Mouse (Mus musculus): ENCODE measurements at regions not wholly inside any gene's neighbourhood (a gene's known extent, or its start where the extent isn't known, plus 50 kb on each side); places are given as distances from the start of the nearest gene placed in this dataset.

DNA sequence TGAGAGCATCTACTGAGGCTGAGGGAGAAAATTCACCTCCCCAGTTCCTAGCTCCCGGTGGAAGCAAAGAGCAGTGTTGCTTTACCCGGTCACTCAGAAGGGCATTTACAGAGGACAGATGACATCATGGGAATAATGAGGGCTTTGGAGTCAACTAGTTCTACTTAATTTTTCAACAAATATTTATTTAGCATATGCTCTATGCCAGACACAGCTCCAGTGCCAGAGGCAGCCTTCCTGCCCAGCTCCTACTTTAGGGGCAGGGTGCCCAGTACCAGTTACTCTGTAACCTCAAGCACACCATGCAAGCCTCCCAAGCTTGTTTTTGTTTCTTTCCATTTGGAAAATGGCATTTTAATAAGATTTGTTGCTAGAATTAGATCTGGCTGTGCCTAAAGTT lies 240.1 kb upstream of the Trib2 start:
- no peak for DNase-seq

GRCm38 (mm10) chr12:16056216-16056615 lies 239.5 kb upstream of the Trib2 start:
- no peak for DNase-seq

GRCm38 (mm10) chr12:16054591-16054990 lies 237.9 kb upstream of the Trib2 start:
- DNase-seq = no peak

DNA sequence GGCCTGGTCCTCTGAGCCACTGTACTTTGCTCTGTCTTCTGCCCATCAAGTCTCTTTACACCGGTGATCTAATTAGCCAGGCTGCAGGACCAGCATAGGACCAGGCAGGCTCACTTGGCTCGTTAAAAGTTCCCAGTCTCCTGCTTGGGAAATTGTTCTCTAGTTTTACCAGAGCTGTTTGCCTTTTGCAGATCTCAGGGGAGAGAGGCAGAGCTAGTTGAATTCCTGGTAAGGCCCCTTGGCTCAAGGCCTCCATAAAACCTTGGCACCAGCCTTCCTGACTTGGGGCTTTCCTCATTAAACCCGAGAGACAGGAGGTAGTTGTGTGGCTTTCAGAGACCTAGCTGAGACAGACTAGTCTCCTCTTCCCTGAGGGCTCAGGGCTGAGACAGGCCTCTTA lies 237.0 kb upstream of the Trib2 start:
- DNase-seq = no peak

- no peak for DNase-seq
Measured at GRCm38 (mm10) chr12:16052998-16053397, 236.3 kb upstream of the Trib2 start.

DNA sequence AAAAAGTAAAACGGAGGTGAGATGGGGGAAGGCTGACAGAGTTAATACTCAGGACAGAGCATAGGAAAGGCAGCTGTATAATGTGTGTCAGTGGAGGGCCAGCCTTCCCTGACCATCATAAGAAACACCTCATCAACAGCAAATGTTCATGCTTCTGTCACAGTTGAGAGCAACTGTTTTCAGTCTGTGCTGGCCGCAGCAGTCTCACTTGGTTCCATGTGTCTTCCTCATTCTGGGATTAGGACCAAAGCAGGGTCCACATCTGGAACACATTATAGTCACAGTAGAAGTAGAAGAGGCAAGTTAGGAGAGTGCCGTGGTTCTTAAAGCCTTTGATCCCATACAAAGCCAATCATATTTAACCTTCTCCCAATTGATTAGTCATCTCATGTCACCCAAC lies 235.6 kb upstream of the Trib2 start:
- DNase-seq = no peak

GRCm38 (mm10) chr12:16051439-16051838 lies 234.7 kb upstream of the Trib2 start:
- DNase-seq = no peak

- DNase-seq = no peak
Measured at GRCm38 (mm10) chr12:16049545-16049944, 232.8 kb upstream of the Trib2 start.

- no peak for DNase-seq
Measured at GRCm38 (mm10) chr12:16046643-16047042, 229.9 kb upstream of the Trib2 start.

GRCm38 (mm10) chr12:16045791-16046494 lies 229.2 kb upstream of the Trib2 start:
- DNase-seq = no peak

DNA sequence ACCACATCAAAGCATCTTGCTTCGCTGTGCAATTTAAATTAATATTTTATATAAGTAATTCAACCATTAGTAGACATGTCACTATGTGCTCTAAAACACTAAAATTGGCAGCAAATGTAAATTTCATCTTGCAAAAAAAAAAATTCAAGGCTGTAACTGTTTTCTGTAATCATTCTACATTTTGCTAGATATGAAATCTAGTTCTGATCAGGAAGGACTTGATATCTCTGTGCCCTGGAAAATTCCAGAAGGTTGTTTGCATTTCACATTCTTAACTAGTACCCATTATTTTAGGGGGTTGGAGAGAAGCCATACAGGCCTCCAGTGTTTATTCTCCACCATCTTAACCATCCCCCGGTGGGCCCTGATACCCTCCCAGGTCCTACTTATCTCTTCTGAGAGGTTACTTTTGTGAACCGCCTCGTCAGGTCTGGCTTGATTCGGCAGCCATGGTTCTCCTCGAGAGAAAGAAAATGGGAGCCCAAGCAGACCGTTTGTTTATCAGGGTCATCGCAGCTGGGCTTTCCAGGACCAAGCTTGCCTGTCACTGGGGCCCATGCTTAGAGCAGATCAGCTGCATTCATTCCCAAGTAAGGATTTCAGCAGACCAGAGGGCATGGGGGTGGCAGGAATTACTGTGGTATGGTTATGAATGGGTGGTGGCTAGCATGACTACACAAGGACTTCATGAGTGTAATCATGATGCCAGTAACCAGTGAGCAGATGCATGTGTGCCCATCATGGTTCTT lies 226.9 kb upstream of the Trib2 start:
- DNase-seq = no peak

DNA sequence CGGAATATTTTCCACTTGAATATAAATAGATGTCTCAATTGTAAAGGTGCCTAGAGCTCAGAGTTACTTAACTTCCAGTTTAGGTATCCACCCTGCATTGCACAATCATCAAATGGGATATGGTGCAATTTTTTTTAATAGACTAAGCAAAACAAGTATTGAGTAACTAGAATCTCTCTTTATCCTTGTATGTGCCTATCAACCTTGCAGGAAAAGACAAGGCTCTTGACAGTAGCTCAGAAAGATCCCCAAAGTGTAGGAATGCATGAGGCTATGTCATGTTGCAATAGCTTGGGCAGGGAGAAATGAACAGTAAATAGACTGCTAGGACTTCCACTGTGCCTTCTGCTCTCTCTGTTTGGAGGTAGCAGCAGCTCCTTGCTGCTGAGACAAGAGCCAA lies 225.6 kb upstream of the Trib2 start:
- DNase-seq = no peak

DNA sequence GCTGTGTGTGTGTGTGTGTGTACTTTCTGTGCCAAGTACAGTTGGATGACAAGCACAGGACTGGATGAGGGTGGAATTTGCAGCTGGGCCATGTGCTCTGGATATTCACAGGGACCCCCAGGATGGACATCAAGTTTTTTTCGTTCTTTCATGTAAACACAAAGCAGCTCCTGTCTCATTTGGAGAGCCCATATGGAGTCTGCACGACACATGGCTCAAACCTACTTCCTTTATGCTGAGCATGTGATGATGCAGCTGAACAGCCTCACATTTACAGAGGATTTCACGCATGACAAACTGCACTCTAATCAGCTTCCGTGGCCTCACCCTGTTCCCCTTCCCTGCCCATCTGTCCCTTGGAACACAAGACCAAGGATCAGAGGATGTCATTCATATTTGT lies 224.4 kb upstream of the Trib2 start:
- DNase-seq = no peak

DNA sequence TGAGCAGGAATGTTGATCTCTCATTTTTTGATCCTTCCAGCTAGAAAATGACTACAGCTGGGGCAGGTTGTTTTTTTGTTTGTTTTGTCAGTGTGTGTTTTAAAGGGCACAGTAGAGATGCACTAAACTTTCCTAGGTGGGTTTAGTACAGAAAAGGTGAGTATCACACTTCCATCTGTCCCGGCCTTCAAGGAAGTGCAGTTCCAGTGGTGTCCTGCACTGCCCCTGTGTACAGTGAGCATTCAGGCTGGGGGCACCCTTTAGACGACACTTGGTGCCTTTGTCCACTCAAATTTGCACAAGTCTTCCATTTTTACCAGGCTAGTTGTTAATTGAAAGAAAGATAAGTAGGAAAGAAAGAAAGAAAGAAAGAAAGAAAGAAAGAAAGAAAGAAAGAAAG lies 218.8 kb upstream of the Trib2 start:
- DNase-seq = no peak

GRCm38 (mm10) chr12:16034691-16035515 lies 218.2 kb upstream of the Trib2 start:
- no peak for DNase-seq

- DNase-seq = no peak
Measured at GRCm38 (mm10) chr12:16026654-16027053, 209.9 kb upstream of the Trib2 start.

DNA sequence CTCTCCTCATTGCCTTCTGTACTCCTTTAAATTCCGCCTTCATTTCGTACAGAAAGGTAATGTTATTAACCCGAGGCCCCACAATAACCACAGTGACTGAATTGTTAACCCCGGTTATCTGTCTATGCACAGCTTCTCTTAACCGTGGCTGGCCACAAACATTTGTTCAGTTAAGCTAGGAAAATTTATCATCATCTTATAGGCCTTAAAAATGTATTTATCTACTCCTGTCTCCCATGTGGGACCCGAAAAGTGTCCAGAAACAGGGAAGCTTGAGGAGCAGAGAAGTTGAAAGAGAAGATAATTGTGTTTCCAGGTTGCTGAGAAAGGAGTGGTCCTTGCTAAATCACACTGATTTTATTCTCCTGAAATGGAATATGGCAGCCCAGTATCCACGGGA lies 206.6 kb upstream of the Trib2 start:
- no peak for DNase-seq

- no peak for DNase-seq
Measured at GRCm38 (mm10) chr12:16021202-16021821, 204.6 kb upstream of the Trib2 start.

DNA sequence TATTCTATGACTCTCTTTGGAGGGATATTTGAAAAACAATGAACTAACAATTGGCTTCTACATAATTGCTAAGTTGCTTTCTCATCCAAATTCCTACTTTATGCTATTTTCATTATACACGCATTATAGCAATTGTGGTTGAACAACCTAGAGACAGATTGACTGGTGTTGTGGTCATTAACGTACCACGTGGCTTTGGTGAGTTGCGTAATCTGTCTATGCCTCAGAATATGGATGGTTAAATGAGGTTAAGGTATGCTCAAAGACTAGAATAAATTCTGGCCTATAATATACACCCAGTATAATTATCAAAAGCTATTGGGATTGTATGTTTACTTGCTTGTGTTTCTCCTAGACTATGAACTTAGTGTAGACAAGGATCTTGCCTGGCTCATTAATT lies 201.5 kb upstream of the Trib2 start:
- DNase-seq = no peak

- DNase-seq = no peak
Measured at GRCm38 (mm10) chr12:16016621-16017020, 199.9 kb upstream of the Trib2 start.

DNA sequence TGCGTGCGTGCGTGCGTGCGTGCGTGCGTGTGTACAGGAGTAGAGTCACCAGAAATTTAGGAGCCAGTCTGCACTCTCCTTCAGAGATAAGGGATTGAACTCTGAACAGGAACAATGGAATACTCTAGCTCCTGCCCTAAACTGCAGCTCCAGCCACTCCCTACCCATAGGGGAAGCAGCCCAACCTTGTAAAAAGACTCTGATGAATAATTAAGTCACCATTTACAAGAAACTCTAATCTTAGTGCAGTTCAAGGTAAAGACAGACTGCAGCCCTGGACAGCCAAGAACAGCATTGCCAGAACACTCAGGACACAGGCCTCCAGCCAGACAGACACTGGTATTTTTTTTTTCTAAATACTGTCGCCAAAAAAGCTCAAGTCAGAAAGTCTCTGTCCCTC lies 198.9 kb upstream of the Trib2 start:
- no peak for DNase-seq

DNA sequence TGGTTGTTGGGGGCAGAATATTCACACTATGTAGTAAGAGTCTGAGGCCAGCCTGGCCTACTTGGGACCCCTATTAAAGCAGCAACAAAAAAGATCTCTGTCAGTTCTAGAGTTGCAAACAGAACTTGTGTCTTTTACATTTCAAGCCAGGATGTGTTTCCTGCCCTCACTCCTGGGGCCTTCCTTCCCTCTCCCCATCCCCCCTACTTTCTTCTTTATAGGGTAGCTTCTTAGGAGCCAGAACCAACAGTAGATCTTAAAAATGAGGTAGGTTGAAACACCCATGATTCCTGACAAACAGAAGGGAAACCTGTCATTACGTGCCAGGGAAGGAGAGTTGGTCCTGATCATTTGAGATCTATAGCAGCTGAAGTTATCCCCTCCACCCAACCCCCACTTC lies 198.0 kb upstream of the Trib2 start:
- no peak for DNase-seq
